Mouse (Mus musculus): ENCODE results near the gene Dnah14.

DNA sequence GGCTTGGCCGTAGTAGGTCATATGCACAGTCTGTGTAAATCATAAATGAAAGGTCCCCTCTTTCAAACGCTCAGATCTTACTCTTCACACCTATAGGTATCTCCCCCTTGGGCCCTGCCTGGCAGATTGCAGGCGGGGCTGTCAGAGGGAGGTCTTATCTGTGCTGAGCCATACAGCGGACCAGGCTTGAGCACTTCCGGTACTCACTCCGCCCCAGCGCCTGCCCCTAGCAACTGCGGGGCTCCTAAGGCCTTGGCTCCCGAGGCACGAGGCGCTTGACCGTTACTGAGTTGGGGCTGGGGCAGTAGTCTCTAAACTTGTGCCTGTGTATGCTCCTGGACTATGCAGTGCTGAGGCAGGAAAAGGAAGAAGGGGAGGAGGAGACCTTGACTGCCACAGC is at the start of gene Dnah14:
- TF ChIP-seq CTCF (IDR thresholded peaks at IDR 0.05; ENCODE audit: low read depth) (no peak), EP300 (IDR thresholded peaks at IDR 0.05; ENCODE audit: low read depth) (no peak)

Data from heart, postnatal 0 days (tissue).